Comparison of ENCODE assay signal across 8 mouse cellular contexts in the genomic region with DNA sequence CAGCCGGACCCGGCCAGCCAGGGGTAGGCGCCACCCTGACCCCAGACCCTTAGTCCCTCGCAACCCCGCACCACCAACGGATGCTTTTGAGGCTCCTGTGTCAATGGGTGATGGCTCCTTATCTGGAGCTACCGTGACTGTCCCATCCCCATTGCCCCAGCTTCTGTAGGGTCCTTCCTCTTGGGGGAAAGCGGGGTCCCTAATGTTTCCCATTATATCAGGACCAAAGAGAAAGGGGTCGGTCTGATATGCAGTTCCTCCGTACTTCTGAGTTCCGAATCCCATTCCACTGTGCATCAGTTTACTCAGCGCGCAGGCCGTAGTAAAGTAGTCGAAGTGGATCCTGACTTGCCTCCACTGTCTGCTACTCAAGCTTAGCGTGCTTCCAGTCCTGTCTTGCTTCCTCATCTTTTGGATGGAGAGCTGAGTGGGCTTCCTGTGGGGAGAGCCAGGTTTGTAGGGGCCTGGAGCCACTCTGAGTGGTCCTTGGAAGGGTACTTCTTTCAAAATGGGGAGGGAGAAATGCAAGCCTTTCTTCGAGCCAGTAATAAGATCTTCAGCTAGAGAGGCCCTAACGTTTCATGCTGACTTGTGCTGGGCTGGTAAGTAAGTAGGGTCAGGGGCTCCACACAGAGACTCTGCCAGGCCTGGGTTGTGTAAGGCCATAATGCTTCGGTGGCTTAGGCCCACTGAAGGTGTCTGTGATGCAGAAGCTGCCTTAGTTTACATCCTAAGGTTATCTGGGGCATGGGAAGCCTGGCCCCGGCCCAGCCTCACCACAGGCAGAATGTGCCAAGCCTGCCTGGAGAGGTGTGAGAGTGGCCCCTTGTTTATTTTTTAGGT.
DNase-seq lines count a peak whose midpoint lies in the region; ATAC-seq and TF ChIP-seq lines count a peak whose summit lies in the region.

No protein-coding gene starts in this region.

- peak overlapping the region; percentile 73; the same call in 1 of the 2 replicates for H3K27ac ChIP-seq in kidney, embryonic 14.5 days (ENCODE audit: low read depth, low read length)
- H3K27ac ChIP-seq in hindbrain, embryonic 16.5 days (ENCODE audit: low read depth, low read length), result no peak overlapping the region
- H3K27ac ChIP-seq in midbrain, postnatal 0 days (ENCODE audit: low read depth, low read length), result no peak overlapping the region

- H3K4me1 ChIP-seq in kidney, embryonic 14.5 days (ENCODE audit: control insufficient read depth, insufficient read depth, low read length), result peaks cover 71% of the 10 kb centered on the region
- H3K4me1 ChIP-seq in hindbrain, embryonic 16.5 days (ENCODE audit: control insufficient read depth, insufficient read depth, low read depth, low read length), result peaks cover 26% of the 10 kb centered on the region
- H3K4me1 ChIP-seq in midbrain, postnatal 0 days (ENCODE audit: insufficient read depth, low read length), result peaks cover 15% of the 10 kb centered on the region; the same call in 1 of the 2 replicates

- H3K36me3 ChIP-seq in kidney, embryonic 14.5 days (ENCODE audit: control insufficient read depth, insufficient read depth, low read length), result no peaks in the 10 kb centered on the region
- H3K36me3 ChIP-seq in hindbrain, embryonic 16.5 days (ENCODE audit: control insufficient read depth, insufficient read depth, low read length), result no peaks in the 10 kb centered on the region
- no peaks in the 10 kb centered on the region for H3K36me3 ChIP-seq in midbrain, postnatal 0 days (ENCODE audit: insufficient read depth, low read length)

- no peaks in the 10 kb centered on the region for H3K27me3 ChIP-seq in kidney, embryonic 14.5 days (ENCODE audit: control insufficient read depth, insufficient read depth, low read length)
- no peaks in the 10 kb centered on the region for H3K27me3 ChIP-seq in hindbrain, embryonic 16.5 days (replicated peaks; ENCODE audit: control insufficient read depth, insufficient read depth, low read length)
- H3K27me3 ChIP-seq in midbrain, postnatal 0 days (ENCODE audit: insufficient read depth, low read length), result peaks cover 5% of the 10 kb centered on the region; the same call in 1 of the 2 replicates

- peak overlapping the region; percentile 82 for H3K9ac ChIP-seq in kidney, embryonic 14.5 days (ENCODE audit: low read depth, low read length)
- peak overlapping the region; percentile 73 for H3K9ac ChIP-seq in hindbrain, embryonic 16.5 days (ENCODE audit: low read depth, low read length)
- peak overlapping the region; percentile 55 for H3K9ac ChIP-seq in midbrain, postnatal 0 days (replicated peaks; ENCODE audit: low read length, poor library complexity, severe bottlenecking)

- H3K9me3 ChIP-seq in kidney, embryonic 14.5 days (ENCODE audit: control insufficient read depth, low read length), result no peaks in the 10 kb centered on the region
- H3K9me3 ChIP-seq in hindbrain, embryonic 16.5 days (ENCODE audit: control insufficient read depth, low read length), result no peaks in the 10 kb centered on the region
- H3K9me3 ChIP-seq in midbrain, postnatal 0 days (ENCODE audit: low read length), result no peaks in the 10 kb centered on the region

- DNase-seq in kidney, adult 18-20 months, result no peak
- DNase-seq in midbrain, postnatal 0 days (ENCODE audit: low spot score), result no peak
- DNase-seq in adrenal gland, postnatal 36 days, result no peak
- DNase-seq in layer of hippocampus, postnatal 14 days (ENCODE audit: low spot score in 2 of 2), result no peak
- DNase-seq in layer of hippocampus, adult 11-12 months (ENCODE audit: low spot score), result no peak

- WGBS in kidney, embryonic 14.5 days, result under 1% methylated on average over 20 of the region's 20 CpGs
- 8% methylated on average over 20 of the region's 20 CpGs for WGBS in hindbrain, embryonic 16.5 days
- WGBS in midbrain, postnatal 0 days, result 8% methylated on average over 19 of the region's 20 CpGs

- ATAC-seq in kidney, embryonic 14.5 days (ENCODE audit: low FRiP score, low TSS enrichment), result peak; percentile 11; the same call in 1 of the 2 replicates
- ATAC-seq in common myeloid progenitor, adult 5-6 weeks (replicated peaks; ENCODE audit: low read depth, poor library complexity, severe bottlenecking), result 0 out of 2 replicates have a peak, but pooled peaks have one; percentile 11
- ATAC-seq in hindbrain, embryonic 16.5 days, result no peak; the same call in none of the 2 replicates
- ATAC-seq in midbrain, postnatal 0 days (ENCODE audit: low FRiP score), result 0 out of 2 replicates have a peak, but pooled peaks have one; percentile 4

- no peak for TF ChIP-seq CTCF in midbrain, postnatal 0 days (IDR thresholded peaks at IDR 0.05)

- peak overlapping the region; percentile 72 for H3K4me2 ChIP-seq in kidney, embryonic 14.5 days (replicated peaks; ENCODE audit: low read depth, low read length)
- peak overlapping the region; percentile 91 for H3K4me2 ChIP-seq in hindbrain, embryonic 16.5 days (ENCODE audit: low read length)
- H3K4me2 ChIP-seq in midbrain, postnatal 0 days (ENCODE audit: low read depth, low read length, poor library complexity, severe bottlenecking), result peak overlapping the region; percentile 84

- H3K4me3 ChIP-seq in kidney, embryonic 14.5 days (ENCODE audit: low read length), result peak overlapping the region; percentile 75
- H3K4me3 ChIP-seq in hindbrain, embryonic 16.5 days (ENCODE audit: low read length), result peak overlapping the region; percentile 53
- H3K4me3 ChIP-seq in midbrain, postnatal 0 days (ENCODE audit: low read depth, low read length), result peak overlapping the region; percentile 40
